Mouse (Mus musculus) ovary, postnatal 14 days (tissue): ENCODE results near the gene Kcnk16.

Source experiments
- DNase-seq: peaks from one replicate; pipeline ENCODE4 v3.0.0; 2022; ENCODE audit warnings: low spot score

The Kcnk16 gene

GRCm38 (mm10) chr14:20230063-20230491, 38.9 kb downstream of the Kcnk16 start:
- no peak for DNase-seq

GRCm38 (mm10) chr14:20229437-20229836, 39.6 kb downstream of the Kcnk16 start:
- no peak for DNase-seq

GRCm38 (mm10) chr14:20228336-20228735, 40.7 kb downstream of the Kcnk16 start:
- no peak for DNase-seq

GRCm38 (mm10) chr14:20226982-20227381, 42.0 kb downstream of the Kcnk16 start:
- no peak for DNase-seq

GRCm38 (mm10) chr14:20226488-20226887, 42.5 kb downstream of the Kcnk16 start:
- DNase-seq = no peak

- no peak for DNase-seq
Measured at GRCm38 (mm10) chr14:20225525-20225924, 43.5 kb downstream of the Kcnk16 start.

- no peak for DNase-seq
Measured at GRCm38 (mm10) chr14:20224576-20225218, 44.3 kb downstream of the Kcnk16 start.

- no peak for DNase-seq
Measured at GRCm38 (mm10) chr14:20224163-20224562, 44.8 kb downstream of the Kcnk16 start.

GRCm38 (mm10) chr14:20223253-20223652, 45.7 kb downstream of the Kcnk16 start:
- no peak for DNase-seq

- no peak for DNase-seq
Measured at GRCm38 (mm10) chr14:20221083-20221482, 47.9 kb downstream of the Kcnk16 start.

GRCm38 (mm10) chr14:20219849-20220248, 49.1 kb downstream of the Kcnk16 start:
- DNase-seq = no peak

- no peak for DNase-seq
Measured at GRCm38 (mm10) chr14:20217299-20217864, 51.6 kb downstream of the Kcnk16 start.

GRCm38 (mm10) chr14:20216561-20217298, 52.3 kb downstream of the Kcnk16 start:
- no peak for DNase-seq

GRCm38 (mm10) chr14:20215826-20216225, 53.2 kb downstream of the Kcnk16 start:
- DNase-seq = no peak

GRCm38 (mm10) chr14:20214125-20214524, 54.9 kb downstream of the Kcnk16 start:
- no peak for DNase-seq

GRCm38 (mm10) chr14:20211754-20212601, 57.0 kb downstream of the Kcnk16 start:
- DNase-seq = no peak
